Mouse (Mus musculus) C2C12 (cell line): ENCODE results near the gene Stc2.

Experiments used
- CEBPB ChIP-seq: IDR thresholded peaks from one replicate; pipeline ENCODE4 v1.6.1; 2011; ENCODE audit warnings: low read depth, mild to moderate bottlenecking, control low read depth, moderate library complexity
- CTCF ChIP-seq: IDR thresholded peaks from one replicate; pipeline ENCODE4 v1.5.1; 2011; ENCODE audit not compliant: control insufficient read depth, insufficient read depth, insufficient read length
- MAX ChIP-seq: IDR thresholded peaks from one replicate; pipeline ENCODE4 v1.6.1; 2011; ENCODE audit warnings: mild to moderate bottlenecking, control low read depth
- MYOD1 ChIP-seq: IDR thresholded peaks from one replicate; pipeline ENCODE4 v1.6.1; 2011; ENCODE audit warnings: low read depth; ENCODE audit not compliant: control insufficient read depth, insufficient read length
- MYOG ChIP-seq: IDR thresholded peaks from one replicate; pipeline ENCODE4 v1.6.1; 2011; ENCODE audit not compliant: control insufficient read depth, insufficient read length; ENCODE audit errors: extremely low read depth
- USF1 ChIP-seq: IDR thresholded peaks from one replicate; pipeline ENCODE4 v1.6.1; 2011; ENCODE audit warnings: low read depth, mild to moderate bottlenecking, control low read depth, moderate library complexity

- TF ChIP-seq CTCF, result no peak
- TF ChIP-seq USF1, result no peak
- no peak for TF ChIP-seq MAX
- TF ChIP-seq CEBPB, result no peak
- no peak for TF ChIP-seq MYOG
- TF ChIP-seq MYOD1, result no peak
These were observed 4.6 kb downstream of the Stc2 start for GRCm38 (mm10) chr11:31365280-31365679.
